Mouse (Mus musculus): Measurements from ENCODE around the gene Il1rl2.

DNA sequence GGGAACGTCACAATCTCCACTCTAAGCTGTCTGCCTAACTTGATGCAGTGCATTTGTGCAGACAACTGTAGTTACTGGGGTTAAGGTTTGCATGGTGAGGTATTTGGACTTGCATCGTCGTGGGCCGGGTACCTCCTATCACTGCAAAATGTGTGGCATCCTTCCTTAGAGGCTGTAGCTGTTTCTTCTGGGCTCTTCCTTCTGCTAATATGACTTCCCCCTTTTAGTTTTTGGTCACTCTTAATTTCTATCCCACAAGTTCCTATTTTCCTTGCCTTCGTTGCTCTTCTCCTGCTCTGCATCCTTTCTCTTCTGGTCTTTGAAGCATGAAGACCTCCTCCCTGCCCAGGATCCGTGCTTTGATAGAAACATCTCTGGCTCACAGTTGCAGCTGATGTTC lies 68.1 kb downstream of the Il1rl2 start:
- no peak for TF ChIP-seq POLR2A (IDR thresholded peaks at IDR 0.05; ENCODE audit: borderline replicate concordance, control insufficient read depth, low read depth, low read length)
- no peak for TF ChIP-seq CTCF (IDR thresholded peaks at IDR 0.05; ENCODE audit: control insufficient read depth, insufficient read depth, low read length)

All from bone marrow, adult 2 months (tissue).